Mouse (Mus musculus) stomach, embryonic 16.5 days (tissue): ENCODE measurements around the gene Nfkbil1. TPM values are rescaled to one million over a fixed set of nuclear protein-coding genes. Genes with fewer than 3 reads are reported as not detected.

Experiments used
- ATAC-seq: fragments of 200-750 bp; cut with Nextera tagmentation; 2 replicates; pipeline ENCODE4 v1.8.0; 2017; ENCODE audit warnings: moderate number of reproducible peaks, moderate TSS enrichment; ENCODE audit not compliant: insufficient read depth, low FRiP score
- H3K27ac ChIP-seq: fragments of 300-500 bp; sonication (generic); 2 replicates; pipeline ENCODE4 v1.5.1; 2014; ENCODE audit warnings: low read length
- H3K27me3 ChIP-seq: fragments of 300-500 bp; sonication (generic); 2 replicates; pipeline ENCODE4 v1.6.1; 2014; ENCODE audit warnings: low read length, control low read depth, mixed read lengths; ENCODE audit not compliant: control insufficient read depth, insufficient read depth
- H3K36me3 ChIP-seq: fragments of 300-500 bp; sonication (generic); 2 replicates; pipeline ENCODE4 v1.6.1; 2014; ENCODE audit warnings: low read length; ENCODE audit not compliant: control insufficient read depth, insufficient read depth
- H3K4me1 ChIP-seq: fragments of 300-500 bp; sonication (generic); 2 replicates; pipeline ENCODE4 v1.6.1; 2014; ENCODE audit warnings: low read length, control low read depth, mixed read lengths; ENCODE audit not compliant: control insufficient read depth, insufficient read depth
- H3K4me2 ChIP-seq: fragments of 300-500 bp; sonication (generic); 2 replicates; pipeline ENCODE4 v1.6.1; 2014; ENCODE audit warnings: low read depth, low read length, mixed read lengths
- H3K4me3 ChIP-seq: fragments of 300-500 bp; sonication (generic); replicated peaks from 2 replicates; pipeline ENCODE4 v1.5.1; 2014; ENCODE audit warnings: mild to moderate bottlenecking, low read length
- H3K9ac ChIP-seq: fragments of 300-500 bp; sonication (generic); 2 replicates; pipeline ENCODE4 v1.6.1; 2014; ENCODE audit warnings: low read length
- H3K9me3 ChIP-seq: fragments of 300-500 bp; sonication (generic); replicated peaks from 2 replicates; pipeline ENCODE4 v1.6.1; 2016; ENCODE audit warnings: low read length, control low read depth; ENCODE audit not compliant: control insufficient read depth
- WGBS: fragments of 180-500 bp; shearing (Covaris S2); extraction: QIAGEN DNeasy Blood & Tissue Kit; methylation state at CpG from one replicate; pipeline ENCODE4 v1.1.7; 2014; 5-methylcytosine and 5-hydroxymethylcytosine counted together
- polyA plus RNA-seq: library from polyadenylated mRNA; unstranded; fragments of >200 nt; fragmentation: Nextera tagmentation; extraction: Ambion mirVana; gene quantifications from 2 replicates; pipeline ENCODE4 v1.2.1, GENCODE M21; 2015

Nfkbil1 gene
- polyA plus RNA-seq, 1 experiment from 2014 or later, result 8.8 TPM

- peak overlapping the region; percentile 47 for H3K9ac ChIP-seq
- H3K27me3 ChIP-seq, result no peaks in the 10 kb centered on the region
- H3K4me2 ChIP-seq, result peak overlapping the region; percentile 50
- peak; percentile 68 for ATAC-seq
- H3K4me3 ChIP-seq, result peak overlapping the region; percentile 47
- H3K36me3 ChIP-seq, result no peaks in the 10 kb centered on the region
- no peaks in the 10 kb centered on the region for H3K9me3 ChIP-seq
- H3K4me1 ChIP-seq, result peaks cover 4% of the 10 kb centered on the region
- H3K27ac ChIP-seq, result peak overlapping the region; percentile 74
- 4% methylated on average over 18 of the region's 18 CpGs for WGBS
These were observed 49.7 kb downstream of the Nfkbil1 start for GRCm38 (mm10) chr17:35185639-35186611.

GRCm38 (mm10) chr17:35180093-35180492 lies 55.5 kb downstream of the Nfkbil1 start:
- H3K36me3 ChIP-seq, result no peaks in the 10 kb centered on the region
- no peaks in the 10 kb centered on the region for H3K27me3 ChIP-seq
- ATAC-seq, result no peak
- no peak overlapping the region for H3K9ac ChIP-seq
- H3K27ac ChIP-seq, result no peak overlapping the region
- H3K4me3 ChIP-seq, result no peak overlapping the region
- no peaks in the 10 kb centered on the region for H3K9me3 ChIP-seq
- 85% methylated on average over 5 of the region's 5 CpGs for WGBS
- H3K4me1 ChIP-seq, result no peaks in the 10 kb centered on the region
- H3K4me2 ChIP-seq, result no peak overlapping the region

- Histone ChIP-seq H3K9ac (no peak overlapping the region), H3K4me1 (no peaks in the 10 kb centered on the region), H3K36me3 (no peaks in the 10 kb centered on the region), H3K27ac (no peak overlapping the region), H3K4me2 (no peak overlapping the region), H3K4me3 (no peak overlapping the region), H3K27me3 (no peaks in the 10 kb centered on the region), H3K9me3 (no peaks in the 10 kb centered on the region)
- peak; percentile 77 for ATAC-seq
- 14% methylated on average over 5 of the region's 5 CpGs for WGBS
These were observed 57.1 kb downstream of the Nfkbil1 start for GRCm38 (mm10) chr17:35178528-35178927.

- Histone ChIP-seq H3K9me3 (no peaks in the 10 kb centered on the region), H3K9ac (0 out of 2 replicates have a peak within 1 kb of the TSS, but pooled peaks have one; percentile 9), H3K4me2 (no peak within 1 kb of the TSS), H3K4me1 (no peaks in the 10 kb centered on the region), H3K27ac (no peak within 1 kb of the TSS), H3K36me3 (no peaks in the 10 kb centered on the region), H3K27me3 (no peaks in the 10 kb centered on the region), H3K4me3 (no peak within 1 kb of the TSS)
- 37% methylated on average over 2 of the region's 2 CpGs for WGBS
- ATAC-seq, result no peak
These were observed 59.6 kb downstream of the Nfkbil1 start, which contains the start of gene Aif1 for GRCm38 (mm10) chr17:35175968-35176367. Gene Aif1 (minus strand): TSS chr17:35176068.

- WGBS, result 69% methylated on average over 6 of the region's 6 CpGs
- Histone ChIP-seq H3K4me2 (no peak overlapping the region), H3K27me3 (no peaks in the 10 kb centered on the region), H3K9me3 (no peaks in the 10 kb centered on the region), H3K4me1 (no peaks in the 10 kb centered on the region), H3K4me3 (no peak overlapping the region), H3K27ac (no peak overlapping the region), H3K36me3 (no peaks in the 10 kb centered on the region), H3K9ac (no peak overlapping the region)
- ATAC-seq, result no peak
These were observed 60.2 kb downstream of the Nfkbil1 start for GRCm38 (mm10) chr17:35175382-35175781.

GRCm38 (mm10) chr17:35174201-35174977 lies 61.2 kb downstream of the Nfkbil1 start:
- no peaks in the 10 kb centered on the region for H3K36me3 ChIP-seq
- ATAC-seq, result no peak
- no peak overlapping the region for H3K4me2 ChIP-seq
- H3K27ac ChIP-seq, result no peak overlapping the region
- H3K27me3 ChIP-seq, result no peaks in the 10 kb centered on the region
- H3K4me1 ChIP-seq, result no peaks in the 10 kb centered on the region
- WGBS, result 64% methylated on average over 8 of the region's 8 CpGs
- no peaks in the 10 kb centered on the region for H3K9me3 ChIP-seq
- H3K9ac ChIP-seq, result no peak overlapping the region
- H3K4me3 ChIP-seq, result no peak overlapping the region

- 77% methylated on average over 3 of the region's 3 CpGs for WGBS
- no peaks in the 10 kb centered on the region for H3K4me1 ChIP-seq
- no peak for ATAC-seq
- H3K27ac ChIP-seq, result no peak overlapping the region
- H3K27me3 ChIP-seq, result no peaks in the 10 kb centered on the region
- H3K4me3 ChIP-seq, result no peak overlapping the region
- no peak overlapping the region for H3K9ac ChIP-seq
- no peaks in the 10 kb centered on the region for H3K36me3 ChIP-seq
- H3K9me3 ChIP-seq, result no peaks in the 10 kb centered on the region
- no peak overlapping the region for H3K4me2 ChIP-seq
These were observed 62.3 kb downstream of the Nfkbil1 start for GRCm38 (mm10) chr17:35173329-35173728.

- H3K9me3 ChIP-seq, result no peaks in the 10 kb centered on the region
- no peak overlapping the region for H3K4me3 ChIP-seq
- H3K27me3 ChIP-seq, result no peaks in the 10 kb centered on the region
- H3K4me2 ChIP-seq, result no peak overlapping the region
- H3K4me1 ChIP-seq, result no peaks in the 10 kb centered on the region
- no peaks in the 10 kb centered on the region for H3K36me3 ChIP-seq
- 61% methylated on average over 11 of the region's 11 CpGs for WGBS
- no peak overlapping the region for H3K9ac ChIP-seq
- ATAC-seq, result no peak
- no peak overlapping the region for H3K27ac ChIP-seq
These were observed 63.0 kb downstream of the Nfkbil1 start for GRCm38 (mm10) chr17:35172445-35173234.
